Mouse (Mus musculus): ENCODE data around the gene Rinl. TPM values are rescaled to one million over a fixed set of nuclear protein-coding genes. Genes with fewer than 3 reads are reported as not detected.

Rinl gene
- polyA plus RNA-seq, 1 experiment from 2014 or later = 3.8 TPM

- H3K36me3 ChIP-seq (replicated peaks) = peaks cover 26% of the 10 kb centered on the region
- peaks cover 39% of the 10 kb centered on the region for H3K4me1 ChIP-seq
- WGBS = 82% methylated on average over 3 of the region's 3 CpGs
- H3K9me3 ChIP-seq = no peaks in the 10 kb centered on the region
- 0 out of 2 replicates have a peak overlapping the region, but pooled peaks have one; percentile 40 for H3K27ac ChIP-seq
- H3K4me3 ChIP-seq = no peak overlapping the region
- no peaks in the 10 kb centered on the region for H3K27me3 ChIP-seq (ENCODE audit: poor library complexity, severe bottlenecking)
- DNase-seq (ENCODE audit: extremely low spot score, low spot score) = no peak
These were observed 466 bp downstream of the Rinl start for GRCm38 (mm10) chr7:28789235-28789634.

GRCm38 (mm10) chr7:28790066-28790806 lies 1.5 kb downstream of the Rinl start:
- Histone ChIP-seq H3K36me3 (replicated peaks) (peaks cover 24% of the 10 kb centered on the region), H3K4me1 (peaks cover 33% of the 10 kb centered on the region), H3K4me3 (no peak overlapping the region), H3K27ac (peak overlapping the region; percentile 12; the same call in 1 of the 2 replicates), H3K9me3 (no peaks in the 10 kb centered on the region), H3K27me3 (ENCODE audit: poor library complexity, severe bottlenecking) (no peaks in the 10 kb centered on the region)
- no peak for DNase-seq (ENCODE audit: extremely low spot score, low spot score)
- WGBS = 54% methylated on average over 8 of the region's 8 CpGs

GRCm38 (mm10) chr7:28791706-28792105 lies 2.9 kb downstream of the Rinl start:
- DNase-seq (ENCODE audit: extremely low spot score, low spot score) = no peak
- H3K27ac ChIP-seq = peak overlapping the region; percentile 32; the same call in 1 of the 2 replicates

GRCm38 (mm10) chr7:28792391-28793185 lies 3.8 kb downstream of the Rinl start:
- Histone ChIP-seq H3K27me3 (ENCODE audit: poor library complexity, severe bottlenecking) (no peaks in the 10 kb centered on the region), H3K27ac (peak overlapping the region; percentile 32; the same call in 1 of the 2 replicates), H3K4me1 (peaks cover 43% of the 10 kb centered on the region), H3K36me3 (replicated peaks) (peaks cover 7% of the 10 kb centered on the region; the same call in 1 of the 2 replicates), H3K4me3 (no peak overlapping the region), H3K9me3 (no peaks in the 10 kb centered on the region)
- WGBS = 85% methylated on average over 14 of the region's 14 CpGs
- no peak for DNase-seq (ENCODE audit: extremely low spot score, low spot score)

More at GRCm38 (mm10) chr7:28791706-28792105, 2.9 kb downstream of the Rinl start:
- Histone ChIP-seq H3K4me1 (peaks cover 39% of the 10 kb centered on the region), H3K36me3 (replicated peaks) (peaks cover 11% of the 10 kb centered on the region; the same call in 1 of the 2 replicates), H3K9me3 (no peaks in the 10 kb centered on the region), H3K27me3 (ENCODE audit: poor library complexity, severe bottlenecking) (no peaks in the 10 kb centered on the region), H3K4me3 (no peak overlapping the region)

- Histone ChIP-seq H3K27ac (no peak overlapping the region), H3K4me1 (peaks cover 37% of the 10 kb centered on the region), H3K27me3 (ENCODE audit: poor library complexity, severe bottlenecking) (no peaks in the 10 kb centered on the region), H3K36me3 (replicated peaks) (no peaks in the 10 kb centered on the region), H3K9me3 (no peaks in the 10 kb centered on the region), H3K4me3 (no peak overlapping the region)
- no peak for DNase-seq (ENCODE audit: extremely low spot score, low spot score)
- 55% methylated on average over 2 of the region's 2 CpGs for WGBS
These were observed 5.1 kb downstream of the Rinl start for GRCm38 (mm10) chr7:28793834-28794233.

GRCm38 (mm10) chr7:28794496-28794895 lies 5.7 kb downstream of the Rinl start:
- WGBS = 84% methylated on average over 3 of the region's 3 CpGs
- peaks cover 31% of the 10 kb centered on the region for H3K4me1 ChIP-seq

GRCm38 (mm10) chr7:28795832-28796231 lies 7.1 kb downstream of the Rinl start:
- Histone ChIP-seq H3K36me3 (replicated peaks) (no peaks in the 10 kb centered on the region), H3K9me3 (no peaks in the 10 kb centered on the region), H3K27me3 (ENCODE audit: poor library complexity, severe bottlenecking) (no peaks in the 10 kb centered on the region), H3K4me3 (peak overlapping the region; percentile 41; the same call in 1 of the 2 replicates), H3K27ac (peak overlapping the region; percentile 82), H3K4me1 (peaks cover 20% of the 10 kb centered on the region)
- 79% methylated on average over 15 of the region's 15 CpGs for WGBS
- DNase-seq (ENCODE audit: extremely low spot score, low spot score) = no peak

More at GRCm38 (mm10) chr7:28794496-28794895, 5.7 kb downstream of the Rinl start:
- Histone ChIP-seq H3K4me3 (no peak overlapping the region), H3K36me3 (replicated peaks) (no peaks in the 10 kb centered on the region), H3K27me3 (ENCODE audit: poor library complexity, severe bottlenecking) (no peaks in the 10 kb centered on the region), H3K9me3 (no peaks in the 10 kb centered on the region), H3K27ac (no peak overlapping the region)
- DNase-seq (ENCODE audit: extremely low spot score, low spot score) = no peak

GRCm38 (mm10) chr7:28796562-28796975 lies 7.8 kb downstream of the Rinl start:
- H3K27ac ChIP-seq = peak overlapping the region; percentile 82
- H3K4me3 ChIP-seq = peak overlapping the region; percentile 41
- WGBS = 20% methylated on average over 32 of the region's 32 CpGs
- peaks cover 24% of the 10 kb centered on the region for H3K4me1 ChIP-seq
- peak; percentile 77 for DNase-seq (ENCODE audit: extremely low spot score, low spot score)
- no peaks in the 10 kb centered on the region for H3K9me3 ChIP-seq
- no peaks in the 10 kb centered on the region for H3K36me3 ChIP-seq (replicated peaks)
- no peaks in the 10 kb centered on the region for H3K27me3 ChIP-seq (ENCODE audit: poor library complexity, severe bottlenecking)

GRCm38 (mm10) chr7:28799994-28800393 lies 11.2 kb downstream of the Rinl start:
- DNase-seq (ENCODE audit: extremely low spot score, low spot score) = no peak

GRCm38 (mm10) chr7:28801451-28801850 lies 12.7 kb downstream of the Rinl start:
- WGBS = 86% methylated on average over 3 of the region's 3 CpGs
- no peaks in the 10 kb centered on the region for H3K9me3 ChIP-seq
- no peaks in the 10 kb centered on the region for H3K36me3 ChIP-seq (replicated peaks)
- no peak overlapping the region for H3K4me3 ChIP-seq
- peaks cover 49% of the 10 kb centered on the region for H3K4me1 ChIP-seq
- H3K27ac ChIP-seq = 0 out of 2 replicates have a peak overlapping the region, but pooled peaks have one; percentile 85
- no peaks in the 10 kb centered on the region for H3K27me3 ChIP-seq (ENCODE audit: poor library complexity, severe bottlenecking)
- no peak for DNase-seq (ENCODE audit: extremely low spot score, low spot score)

More at GRCm38 (mm10) chr7:28799994-28800393, 11.2 kb downstream of the Rinl start:
- H3K36me3 ChIP-seq (replicated peaks) = no peaks in the 10 kb centered on the region
- WGBS = 95% methylated on average over 9 of the region's 9 CpGs
- no peaks in the 10 kb centered on the region for H3K27me3 ChIP-seq (ENCODE audit: poor library complexity, severe bottlenecking)
- H3K4me3 ChIP-seq = no peak overlapping the region
- no peak overlapping the region for H3K27ac ChIP-seq
- H3K9me3 ChIP-seq = no peaks in the 10 kb centered on the region
- peaks cover 41% of the 10 kb centered on the region for H3K4me1 ChIP-seq

GRCm38 (mm10) chr7:28801901-28802670 lies 13.3 kb downstream of the Rinl start:
- Histone ChIP-seq H3K4me1 (peaks cover 47% of the 10 kb centered on the region), H3K4me3 (peak overlapping the region; percentile 22; the same call in 1 of the 2 replicates), H3K9me3 (no peaks in the 10 kb centered on the region), H3K36me3 (replicated peaks) (no peaks in the 10 kb centered on the region), H3K27me3 (ENCODE audit: poor library complexity, severe bottlenecking) (no peaks in the 10 kb centered on the region), H3K27ac (peak overlapping the region; percentile 85)
- 39% methylated on average over 10 of the region's 10 CpGs for WGBS
- no peak for DNase-seq (ENCODE audit: extremely low spot score, low spot score)
